Mouse (Mus musculus): ENCODE measurements at regions not wholly inside any gene's neighbourhood (a gene's known extent, or its start where the extent isn't known, plus 50 kb on each side); places are given as distances from the start of the nearest gene placed in this dataset.

DNA sequence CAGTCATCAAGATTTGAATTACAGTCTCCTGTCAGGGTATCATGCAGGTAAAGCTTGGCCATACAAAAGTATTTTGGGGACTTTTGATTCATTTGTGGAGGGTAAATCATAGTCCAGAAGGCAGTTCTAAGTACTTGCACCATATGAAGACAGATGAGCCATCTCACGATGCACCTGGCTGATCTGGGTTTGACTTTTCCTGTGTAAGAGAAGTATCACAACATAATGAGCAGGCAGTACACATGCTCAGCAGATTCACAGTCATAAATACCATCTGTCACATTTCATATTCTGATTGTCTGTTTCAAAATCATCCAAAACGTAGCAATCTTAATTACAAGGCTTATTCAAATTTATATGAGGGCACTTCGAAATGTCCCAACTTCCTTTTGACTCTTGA, 796.6 kb downstream of the Brinp3 start:
- 74% methylated on average over 3 of the region's 3 CpGs for WGBS
- ATAC-seq: peak; percentile 59; the same call in 1 of the 2 replicates
- H3K4me1 ChIP-seq: no peaks in the 10 kb centered on the region

DNA sequence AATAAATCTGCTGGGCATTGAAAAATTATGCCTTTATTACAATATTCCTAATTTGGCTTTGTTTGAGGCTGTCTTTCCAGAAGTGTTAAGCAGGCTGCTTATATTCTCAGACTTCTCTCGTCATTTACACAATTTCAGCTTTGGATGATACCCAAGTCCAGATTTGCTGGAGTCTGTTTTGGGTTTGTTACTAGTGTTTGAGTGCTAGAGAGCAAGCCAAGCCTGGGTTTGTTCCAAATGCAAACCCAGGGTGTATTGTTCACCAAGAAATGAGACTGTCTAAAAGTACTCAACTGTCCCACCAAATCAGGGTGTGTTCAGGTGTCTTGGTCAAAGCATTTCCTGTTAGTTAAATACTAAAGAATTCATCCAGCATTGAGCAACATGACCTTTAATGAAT, 814.7 kb downstream of the Brinp3 start:
- H3K9ac ChIP-seq: no peak overlapping the region
- H3K9me3 ChIP-seq (replicated peaks): no peaks in the 10 kb centered on the region
- H3K4me3 ChIP-seq: no peak overlapping the region
- no peaks in the 10 kb centered on the region for H3K27me3 ChIP-seq
- H3K27ac ChIP-seq: no peak overlapping the region
- no peaks in the 10 kb centered on the region for H3K36me3 ChIP-seq (ENCODE audit: poor library complexity, severe bottlenecking)
- ATAC-seq: peak; percentile 72
- WGBS: 68% methylated on average over 1 of the region's 1 CpGs
- no peaks in the 10 kb centered on the region for H3K4me1 ChIP-seq
- H3K4me2 ChIP-seq: no peak overlapping the region

More for the DNA sequence above, 796.6 kb downstream of the Brinp3 start:
- Histone ChIP-seq H3K36me3 (ENCODE audit: poor library complexity, severe bottlenecking) (no peaks in the 10 kb centered on the region), H3K27me3 (no peaks in the 10 kb centered on the region), H3K4me2 (no peak overlapping the region), H3K4me3 (no peak overlapping the region), H3K9me3 (replicated peaks) (no peaks in the 10 kb centered on the region), H3K9ac (no peak overlapping the region), H3K27ac (no peak overlapping the region)

DNA sequence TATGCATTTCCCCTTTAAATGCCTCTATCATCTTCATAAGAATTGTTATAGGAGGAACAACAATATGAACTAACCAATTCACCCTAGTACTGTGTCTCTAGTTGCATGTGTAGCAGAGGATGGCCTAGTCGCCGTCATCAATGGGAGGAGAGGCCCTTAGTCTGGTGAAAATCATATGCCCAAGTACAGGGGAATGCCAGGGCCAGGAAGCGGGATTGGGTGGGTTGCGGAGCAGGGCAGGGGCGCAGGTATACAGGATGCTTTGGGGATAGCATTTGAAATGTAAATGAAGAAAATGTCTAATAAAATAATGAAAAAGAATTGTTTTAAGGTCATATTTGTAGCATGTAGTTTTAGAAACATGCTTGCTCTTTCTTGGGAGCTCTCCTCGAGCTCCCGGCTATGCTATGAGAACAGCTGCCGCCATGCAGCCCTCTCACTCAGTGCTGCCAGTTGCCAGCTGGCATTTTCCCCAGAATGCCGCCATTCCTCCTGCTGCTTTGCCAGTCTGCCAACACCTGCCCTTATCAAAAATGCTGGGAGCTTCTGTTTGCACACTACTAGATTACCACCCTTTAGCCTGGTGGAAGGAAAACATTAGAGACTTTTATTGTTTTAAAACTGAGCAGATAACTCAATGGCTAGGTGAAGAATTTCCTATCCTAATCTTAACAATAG, 848.9 kb downstream of the Brinp3 start:
- Histone ChIP-seq H3K4me3 (no peak overlapping the region), H3K4me2 (no peak overlapping the region), H3K9ac (no peak overlapping the region), H3K4me1 (no peaks in the 10 kb centered on the region), H3K27ac (peak overlapping the region; percentile 36; the same call in 1 of the 2 replicates), H3K9me3 (replicated peaks) (no peaks in the 10 kb centered on the region), H3K27me3 (no peaks in the 10 kb centered on the region), H3K36me3 (ENCODE audit: poor library complexity, severe bottlenecking) (no peaks in the 10 kb centered on the region)
- 85% methylated on average over 9 of the region's 9 CpGs for WGBS
- peak; percentile 98 for ATAC-seq

DNA sequence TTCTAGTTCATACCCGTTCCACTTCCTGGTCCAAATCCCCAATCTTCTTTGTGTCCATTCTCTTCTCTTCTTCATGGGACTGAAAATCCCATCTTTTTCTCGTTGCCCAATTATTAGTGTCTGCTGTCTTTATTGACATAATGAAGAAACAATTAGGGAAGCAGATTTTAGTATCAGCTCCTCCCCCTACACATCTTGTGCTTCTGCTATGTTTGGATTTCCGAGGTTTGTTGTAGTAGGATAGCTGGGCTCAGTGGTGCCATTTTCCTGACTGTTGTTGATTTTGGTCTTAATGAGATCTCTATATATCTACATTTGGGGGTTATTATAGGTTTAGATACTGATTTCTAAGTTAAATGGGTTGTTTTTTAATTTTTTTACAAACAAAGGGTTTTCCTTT, 849.5 kb downstream of the Brinp3 start:
- H3K4me2 ChIP-seq: no peak overlapping the region
- H3K36me3 ChIP-seq (ENCODE audit: poor library complexity, severe bottlenecking): no peaks in the 10 kb centered on the region
- no peaks in the 10 kb centered on the region for H3K9me3 ChIP-seq (replicated peaks)
- H3K4me1 ChIP-seq: no peaks in the 10 kb centered on the region
- peak; percentile 59 for ATAC-seq
- no peaks in the 10 kb centered on the region for H3K27me3 ChIP-seq
- H3K4me3 ChIP-seq: no peak overlapping the region
- peak overlapping the region; percentile 36; the same call in 1 of the 2 replicates for H3K27ac ChIP-seq
- WGBS: 80% methylated on average over 3 of the region's 3 CpGs
- no peak overlapping the region for H3K9ac ChIP-seq
